10 mouse cellular contexts compared by ENCODE assay signal in the genomic region with DNA sequence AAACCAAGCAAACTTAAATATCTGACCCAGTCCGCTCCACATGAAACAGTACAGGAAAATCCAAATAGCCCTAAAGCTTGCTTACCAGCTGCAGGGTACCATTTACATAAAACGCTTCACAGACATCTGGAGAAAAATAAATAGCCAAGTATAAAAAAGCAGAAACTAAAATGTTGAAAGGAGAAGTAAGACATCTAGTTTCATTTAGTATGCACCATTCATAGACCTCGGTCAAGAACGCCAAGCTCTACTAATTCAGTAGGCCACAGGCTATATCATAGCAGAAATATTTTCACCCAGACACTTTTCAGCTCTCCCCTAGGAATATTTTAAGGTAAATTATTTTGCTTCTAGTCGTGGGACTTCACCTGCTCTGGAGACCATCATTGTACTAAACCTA. TPM values are rescaled to one million over a fixed set of nuclear protein-coding genes. Genes with fewer than 3 reads are reported as not detected.
DNase-seq lines count a peak whose midpoint lies in the region; ATAC-seq and TF ChIP-seq lines count a peak whose summit lies in the region.
"Had no signal": no experiment of that assay in that cellular context is flagged by ENCODE, and none has a peak within 500 bp of the region (broad histone marks: within the 10 kb centered on the region; RNA-seq: fewer than 3 reads in every experiment).

No protein-coding gene starts in this region.

- peak overlapping the region; percentile 93 for H3K9ac ChIP-seq in heart, embryonic 13.5 days
- no peak overlapping the region for H3K9ac ChIP-seq in stomach, embryonic 14.5 days (replicated peaks; ENCODE audit: low read depth, low read length)
- no peak overlapping the region for H3K9ac ChIP-seq in stomach, postnatal 0 days (ENCODE audit: low read length)
- H3K9ac ChIP-seq in liver, embryonic 13.5 days = peak overlapping the region; percentile 82; the same call in 1 of the 2 replicates
- H3K9ac ChIP-seq in stomach, embryonic 16.5 days (ENCODE audit: low read length) = no peak overlapping the region

- 80% methylated on average over 5 of the region's 5 CpGs for WGBS in heart, embryonic 13.5 days
- 84% methylated on average over 5 of the region's 5 CpGs for WGBS in stomach, embryonic 14.5 days
- 79% methylated on average over 5 of the region's 5 CpGs for WGBS in stomach, postnatal 0 days
- 79% methylated on average over 5 of the region's 5 CpGs for WGBS in liver, embryonic 13.5 days (ENCODE audit: insufficient replicate concordance)
- 78% methylated on average over 5 of the region's 5 CpGs for WGBS in stomach, embryonic 16.5 days

- DNase-seq in heart, adult 11 months = no peak
- no peak for DNase-seq in stomach, postnatal 0 days (ENCODE audit: low spot score)
- no peak for DNase-seq in liver, embryonic 13.5 days
- DNase-seq in layer of hippocampus, adult 18-20 months (ENCODE audit: low spot score in 2 of 2) = no peak
- DNase-seq in thymus, postnatal 25 days = no peak
- DNase-seq: gastrocnemius, postnatal 36 days had no signal

- no peak for TF ChIP-seq CTCF in stomach, postnatal 0 days (IDR thresholded peaks at IDR 0.05; ENCODE audit: low read depth)

- no peaks in the 10 kb centered on the region for H3K9me3 ChIP-seq in heart, embryonic 13.5 days
- no peaks in the 10 kb centered on the region for H3K9me3 ChIP-seq in stomach, embryonic 14.5 days (ENCODE audit: control insufficient read depth, low read depth, low read length)
- H3K9me3 ChIP-seq in stomach, postnatal 0 days (ENCODE audit: control insufficient read depth, low read length) = no peaks in the 10 kb centered on the region
- no peaks in the 10 kb centered on the region for H3K9me3 ChIP-seq in liver, embryonic 13.5 days (replicated peaks)
- H3K9me3 ChIP-seq in stomach, embryonic 16.5 days (replicated peaks; ENCODE audit: control insufficient read depth, low read length) = no peaks in the 10 kb centered on the region

- ATAC-seq in heart, embryonic 13.5 days (ENCODE audit: extremely low read depth, insufficient number of reproducible peaks, low FRiP score, low TSS enrichment) = no peak
- no peak for ATAC-seq in stomach, embryonic 14.5 days (ENCODE audit: insufficient number of reproducible peaks, insufficient read depth, low FRiP score, low read depth)
- no peak for ATAC-seq in stomach, postnatal 0 days (ENCODE audit: low FRiP score, low TSS enrichment)
- no peak for ATAC-seq in liver, embryonic 13.5 days (ENCODE audit: low read depth)
- ATAC-seq in stomach, embryonic 16.5 days (ENCODE audit: insufficient read depth, low FRiP score) = no peak

- H3K4me3 ChIP-seq in heart, embryonic 13.5 days = peak overlapping the region; percentile 89
- H3K4me3 ChIP-seq in stomach, embryonic 14.5 days (ENCODE audit: low read depth, low read length) = no peak overlapping the region
- no peak overlapping the region for H3K4me3 ChIP-seq in stomach, postnatal 0 days (ENCODE audit: low read depth, low read length)
- H3K4me3 ChIP-seq in liver, embryonic 13.5 days (replicated peaks) = no peak overlapping the region; the same call in 1 of the 2 replicates
- no peak overlapping the region for H3K4me3 ChIP-seq in stomach, embryonic 16.5 days (replicated peaks; ENCODE audit: low read length)

- H3K27ac ChIP-seq in heart, embryonic 13.5 days (replicated peaks) = peak overlapping the region; percentile 93
- H3K27ac ChIP-seq in stomach, embryonic 14.5 days (ENCODE audit: low read length) = no peak overlapping the region
- no peak overlapping the region for H3K27ac ChIP-seq in stomach, postnatal 0 days (replicated peaks)
- H3K27ac ChIP-seq in liver, embryonic 13.5 days = no peak overlapping the region
- no peak overlapping the region for H3K27ac ChIP-seq in stomach, embryonic 16.5 days (ENCODE audit: low read length)

- H3K27me3 ChIP-seq in heart, embryonic 13.5 days (replicated peaks) = no peaks in the 10 kb centered on the region
- no peaks in the 10 kb centered on the region for H3K27me3 ChIP-seq in stomach, embryonic 14.5 days (ENCODE audit: control insufficient read depth, insufficient read depth, low read length)
- H3K27me3 ChIP-seq in stomach, postnatal 0 days (ENCODE audit: control insufficient read depth, insufficient read depth, low read length) = no peaks in the 10 kb centered on the region
- 0 out of 2 replicates have a peak, but pooled peaks cover 5% of the 10 kb centered on the region for H3K27me3 ChIP-seq in liver, embryonic 13.5 days
- H3K27me3 ChIP-seq in stomach, embryonic 16.5 days (ENCODE audit: control insufficient read depth, insufficient read depth, low read length) = no peaks in the 10 kb centered on the region

- H3K4me2 ChIP-seq in heart, embryonic 13.5 days = peak overlapping the region; percentile 84
- H3K4me2 ChIP-seq in stomach, embryonic 14.5 days (replicated peaks; ENCODE audit: low read depth, low read length) = peak overlapping the region; percentile 74
- H3K4me2 ChIP-seq in stomach, postnatal 0 days (replicated peaks; ENCODE audit: low read depth) = no peak overlapping the region
- peak overlapping the region; percentile 90 for H3K4me2 ChIP-seq in liver, embryonic 13.5 days
- peak overlapping the region; percentile 76; the same call in 1 of the 2 replicates for H3K4me2 ChIP-seq in stomach, embryonic 16.5 days (ENCODE audit: low read depth, low read length)

- peaks cover 21% of the 10 kb centered on the region for H3K36me3 ChIP-seq in heart, embryonic 13.5 days
- H3K36me3 ChIP-seq in stomach, embryonic 14.5 days (ENCODE audit: control insufficient read depth, insufficient read depth, low read length) = no peaks in the 10 kb centered on the region; the same call in 1 of the 2 replicates
- no peaks in the 10 kb centered on the region for H3K36me3 ChIP-seq in stomach, postnatal 0 days (ENCODE audit: control insufficient read depth, insufficient read depth, low read length)
- H3K36me3 ChIP-seq in liver, embryonic 13.5 days = no peaks in the 10 kb centered on the region
- no peaks in the 10 kb centered on the region for H3K36me3 ChIP-seq in stomach, embryonic 16.5 days (ENCODE audit: control insufficient read depth, insufficient read depth, low read length)

- TF ChIP-seq EP300 in stomach, postnatal 0 days (optimal IDR thresholded peaks at IDR 0.05) = no peak

- H3K4me1 ChIP-seq in heart, embryonic 13.5 days = peaks cover 45% of the 10 kb centered on the region
- H3K4me1 ChIP-seq in stomach, embryonic 14.5 days (ENCODE audit: control insufficient read depth, insufficient read depth, low read length) = peaks cover 8% of the 10 kb centered on the region; the same call in 1 of the 2 replicates
- peaks cover 2% of the 10 kb centered on the region; the same call in 1 of the 2 replicates for H3K4me1 ChIP-seq in stomach, postnatal 0 days (replicated peaks; ENCODE audit: control insufficient read depth, insufficient read depth)
- H3K4me1 ChIP-seq in liver, embryonic 13.5 days (replicated peaks) = peaks cover 19% of the 10 kb centered on the region
- H3K4me1 ChIP-seq in stomach, embryonic 16.5 days (ENCODE audit: control insufficient read depth, insufficient read depth, low read length) = peaks cover 10% of the 10 kb centered on the region

RNA-seq across cellular contexts. Expression of gene Fyttd1, which starts 10.6 kb away (rescaled TPM):
- 102 and 116 TPM in 2 replicates for polyA plus RNA-seq in heart, embryonic 13.5 days (2015; fragmentation: Nextera tagmentation; extraction: Ambion mirVana)
- 132 and 137 TPM in 2 replicates for polyA plus RNA-seq in stomach, embryonic 14.5 days (2014; fragmentation: Nextera tagmentation; extraction: Ambion mirVana)
- polyA plus RNA-seq in stomach, postnatal 0 days (2015; fragmentation: Nextera tagmentation; extraction: Ambion mirVana) = 60.4 and 66.5 TPM in 2 replicates
- polyA plus RNA-seq in liver, embryonic 13.5 days (2015; fragmentation: Nextera tagmentation; extraction: Ambion mirVana) = 34.0 and 42.4 TPM in 2 replicates
- 85.2 and 92.5 TPM in 2 replicates for polyA plus RNA-seq in stomach, embryonic 16.5 days (2015; fragmentation: Nextera tagmentation; extraction: Ambion mirVana)
- total RNA-seq in layer of hippocampus, adult 18-20 months (2021) = 100 to 1,000 TPM; 108 to 113 TPM

RNA-seq across cellular contexts. Expression of gene Rubcn, which starts 10.9 kb away (rescaled TPM):
- 24.2 and 26.5 TPM in 2 replicates for polyA plus RNA-seq in heart, embryonic 13.5 days (2015; fragmentation: Nextera tagmentation; extraction: Ambion mirVana)
- 17.8 and 18.8 TPM in 2 replicates for polyA plus RNA-seq in stomach, embryonic 14.5 days (2014; fragmentation: Nextera tagmentation; extraction: Ambion mirVana)
- 7.1 and 8.3 TPM in 2 replicates for polyA plus RNA-seq in stomach, postnatal 0 days (2015; fragmentation: Nextera tagmentation; extraction: Ambion mirVana)
- polyA plus RNA-seq in liver, embryonic 13.5 days (2015; fragmentation: Nextera tagmentation; extraction: Ambion mirVana) = 4.3 and 5.2 TPM in 2 replicates
- polyA plus RNA-seq in stomach, embryonic 16.5 days (2015; fragmentation: Nextera tagmentation; extraction: Ambion mirVana) = 24.3 and 24.7 TPM in 2 replicates
- 10 to 100 TPM; 56.7 to 57.1 TPM for total RNA-seq in layer of hippocampus, adult 18-20 months (2021)

RNA-seq across cellular contexts. Expression of gene Lrch3, which starts 47.2 kb away (rescaled TPM):
- polyA plus RNA-seq in heart, embryonic 13.5 days (2015; fragmentation: Nextera tagmentation; extraction: Ambion mirVana) = 14.2 and 16.4 TPM in 2 replicates
- 31.1 and 34.1 TPM in 2 replicates for polyA plus RNA-seq in stomach, embryonic 14.5 days (2014; fragmentation: Nextera tagmentation; extraction: Ambion mirVana)
- 5.4 and 8.1 TPM in 2 replicates for polyA plus RNA-seq in stomach, postnatal 0 days (2015; fragmentation: Nextera tagmentation; extraction: Ambion mirVana)
- polyA plus RNA-seq in liver, embryonic 13.5 days (2015; fragmentation: Nextera tagmentation; extraction: Ambion mirVana) = 6.2 and 6.7 TPM in 2 replicates
- 14.8 and 15.5 TPM in 2 replicates for polyA plus RNA-seq in stomach, embryonic 16.5 days (2015; fragmentation: Nextera tagmentation; extraction: Ambion mirVana)
- 10 to 100 TPM; 37.3 to 39.6 TPM for total RNA-seq in layer of hippocampus, adult 18-20 months (2021)

RNA-seq across cellular contexts. Expression of gene Smbd1, which starts 56.4 kb away (rescaled TPM):
- not detected in 2 replicates for polyA plus RNA-seq in heart, embryonic 13.5 days (2015; fragmentation: Nextera tagmentation; extraction: Ambion mirVana)
- polyA plus RNA-seq in stomach, embryonic 14.5 days (2014; fragmentation: Nextera tagmentation; extraction: Ambion mirVana) = not detected in 2 replicates
- 0.19 and 0.21 TPM in 2 replicates for polyA plus RNA-seq in stomach, postnatal 0 days (2015; fragmentation: Nextera tagmentation; extraction: Ambion mirVana)
- polyA plus RNA-seq in liver, embryonic 13.5 days (2015; fragmentation: Nextera tagmentation; extraction: Ambion mirVana) = not detected in 2 replicates
- polyA plus RNA-seq in stomach, embryonic 16.5 days (2015; fragmentation: Nextera tagmentation; extraction: Ambion mirVana) = 0.27 TPM in 1 of 2 replicates, not detected in the other
- total RNA-seq in layer of hippocampus, adult 18-20 months (2021) = not detected
- total RNA-seq: common myeloid progenitor, adult 5-6 weeks; gastrocnemius, postnatal 36 days had no signal

Comparison
In these comparisons a context has a peak if more than half of its experiments do, and no peak if none do; other contexts are left out.
1. H3K9ac ChIP-seq: peak in heart, embryonic 13.5 days (single experiment) and liver, embryonic 13.5 days (single experiment); none in stomach, embryonic 14.5 days (single experiment), stomach, postnatal 0 days (single experiment) and stomach, embryonic 16.5 days (single experiment).